Mouse (Mus musculus): ENCODE data around the gene Gnaq.

The Gnaq gene

GRCm38 (mm10) chr19:16198162-16198561 is 65.5 kb downstream of the Gnaq start:
- no peak for DNase-seq (ENCODE audit: low read depth, low spot score)

- DNase-seq (ENCODE audit: low read depth, low spot score): no peak
These were observed 68.7 kb downstream of the Gnaq start for GRCm38 (mm10) chr19:16201356-16201755.

- no peak for DNase-seq (ENCODE audit: low read depth, low spot score)
These were observed 72.4 kb downstream of the Gnaq start for GRCm38 (mm10) chr19:16204776-16205680.

GRCm38 (mm10) chr19:16209616-16210015 is 77.0 kb downstream of the Gnaq start:
- no peak for DNase-seq (ENCODE audit: low read depth, low spot score)

DNA sequence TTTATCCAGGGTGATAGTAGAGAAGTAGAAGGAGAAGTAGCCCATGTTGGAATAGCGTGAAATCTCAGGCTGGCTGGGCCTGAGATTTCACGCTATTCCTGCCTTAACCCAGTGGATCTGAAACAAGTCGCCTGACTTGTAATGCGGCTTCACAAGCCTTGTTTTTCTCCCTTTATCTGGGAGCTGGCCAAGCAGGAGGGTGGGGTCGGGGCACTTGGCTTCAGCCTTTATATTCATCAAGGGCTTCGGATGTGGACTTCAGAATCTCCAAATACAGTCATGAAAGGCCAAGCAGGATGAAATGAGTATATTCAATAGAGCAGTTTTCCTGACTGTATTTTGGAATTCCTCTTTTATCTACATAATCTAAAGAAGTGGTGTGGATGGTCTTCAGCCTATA is 82.3 kb downstream of the Gnaq start:
- peak; percentile 57 for DNase-seq (ENCODE audit: low read depth, low spot score)

GRCm38 (mm10) chr19:16215430-16216016 is 82.9 kb downstream of the Gnaq start:
- DNase-seq (ENCODE audit: low read depth, low spot score): no peak

DNA sequence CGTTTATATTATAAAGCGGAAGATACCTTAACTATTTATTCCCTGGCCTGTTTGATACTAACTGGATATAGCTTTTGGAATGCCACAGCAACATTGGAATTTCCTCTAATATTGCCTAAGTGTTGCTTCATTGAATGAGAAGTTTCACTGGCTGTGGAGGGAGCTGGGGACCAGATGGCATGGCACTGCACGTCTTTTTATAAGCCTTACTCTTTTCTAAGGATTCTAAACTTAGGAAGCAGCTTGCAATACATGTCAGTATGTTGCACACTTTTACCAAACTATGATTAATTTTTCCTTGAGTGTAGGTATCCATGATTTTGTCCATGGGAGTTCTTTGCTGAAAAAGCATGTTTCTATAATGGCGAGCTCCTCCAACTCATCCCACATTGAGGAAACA is 87.3 kb downstream of the Gnaq start:
- DNase-seq (ENCODE audit: low read depth, low spot score): no peak

DNA sequence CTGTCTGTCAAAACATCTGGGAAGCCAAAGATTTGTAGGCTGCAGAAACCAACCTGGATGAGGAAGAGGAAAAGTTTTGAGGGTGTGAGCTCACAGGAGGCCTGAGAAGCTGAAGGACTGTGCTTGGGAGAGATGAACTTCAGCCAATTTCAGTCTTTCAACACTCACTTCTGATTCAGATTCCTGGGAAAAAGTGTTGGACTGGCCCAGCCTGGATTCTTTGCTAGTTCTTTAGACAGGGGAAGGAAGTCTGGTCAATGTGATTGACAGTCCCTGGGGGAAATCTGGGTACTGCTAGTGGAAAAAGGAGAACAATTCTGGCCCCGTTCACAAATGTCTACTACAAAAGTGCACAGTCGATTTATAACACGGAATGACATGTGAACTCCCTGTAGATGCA is 89.9 kb downstream of the Gnaq start:
- DNase-seq (ENCODE audit: low read depth, low spot score): peak; percentile 27

- DNase-seq (ENCODE audit: low read depth, low spot score): no peak
These were observed 90.5 kb downstream of the Gnaq start for GRCm38 (mm10) chr19:16223126-16223525.

DNA sequence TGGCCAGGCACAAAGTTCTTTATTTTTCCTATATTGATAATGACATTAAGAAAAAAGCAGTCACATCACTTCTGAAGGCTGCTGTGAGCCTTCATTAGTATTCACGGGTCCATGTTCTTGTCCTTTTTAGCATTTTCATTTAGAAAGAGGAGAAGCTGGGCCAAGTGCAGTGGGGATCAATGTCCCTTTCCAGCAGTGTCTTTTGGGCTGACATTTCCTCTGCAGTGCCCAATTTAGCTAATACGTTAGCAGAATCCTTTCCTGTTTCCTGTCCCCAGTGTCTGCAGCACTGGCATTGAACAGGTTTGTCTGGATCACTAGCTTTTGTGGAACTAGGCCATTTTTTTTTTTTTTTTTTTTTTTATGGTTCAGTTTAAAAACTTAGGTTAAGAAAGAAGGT is 92.2 kb downstream of the Gnaq start:
- no peak for DNase-seq (ENCODE audit: low read depth, low spot score)

GRCm38 (mm10) chr19:16231584-16231983 is 99.0 kb downstream of the Gnaq start:
- no peak for DNase-seq (ENCODE audit: low read depth, low spot score)

DNA sequence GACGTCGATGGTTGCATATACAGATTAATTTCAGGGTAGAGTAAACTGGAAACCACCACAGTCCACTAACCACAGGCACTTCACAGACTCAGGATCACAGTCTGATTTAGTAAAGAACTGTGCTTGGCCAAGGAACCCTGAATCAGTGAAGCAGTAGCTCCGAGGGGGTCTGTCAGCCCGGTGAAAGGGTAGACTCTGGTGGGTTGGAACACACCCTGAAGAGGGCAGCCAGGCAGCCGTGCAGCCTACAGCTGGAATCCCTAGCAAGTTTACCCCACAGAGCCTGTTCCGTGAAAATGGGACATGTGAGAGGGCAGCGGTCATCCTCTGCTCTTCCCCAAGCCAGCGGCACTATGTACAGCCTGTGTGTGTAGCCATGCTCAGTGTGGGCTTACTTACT is 103.0 kb downstream of the Gnaq start:
- DNase-seq (ENCODE audit: low read depth, low spot score): no peak

GRCm38 (mm10) chr19:16237034-16237433 is 104.4 kb downstream of the Gnaq start:
- no peak for DNase-seq (ENCODE audit: low read depth, low spot score)

GRCm38 (mm10) chr19:16238072-16238471 is 105.4 kb downstream of the Gnaq start:
- no peak for DNase-seq (ENCODE audit: low read depth, low spot score)

- DNase-seq (ENCODE audit: low read depth, low spot score): no peak
These were observed 105.9 kb downstream of the Gnaq start for GRCm38 (mm10) chr19:16238512-16238911.

DNA sequence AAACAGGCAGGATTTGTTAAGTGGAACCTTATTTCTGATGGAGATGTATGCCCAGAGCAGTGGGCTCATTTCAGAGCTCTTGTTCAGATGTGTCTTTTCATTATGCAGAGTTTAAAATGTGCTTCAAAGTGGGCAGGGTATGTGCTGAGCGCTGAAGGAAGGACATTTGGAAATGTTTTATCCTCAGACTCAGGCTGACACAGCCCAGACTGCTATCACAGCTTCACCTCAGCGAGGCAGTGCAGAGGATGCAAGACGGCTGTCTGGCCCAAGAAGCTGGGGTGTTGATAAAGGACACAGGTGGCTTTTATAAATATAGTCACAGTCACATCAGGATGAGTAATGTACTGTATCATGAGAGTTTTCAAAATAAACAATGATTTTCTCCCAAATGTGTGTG is 110.1 kb downstream of the Gnaq start:
- DNase-seq (ENCODE audit: low read depth, low spot score): no peak

- DNase-seq (ENCODE audit: low read depth, low spot score): no peak
These were observed 116.4 kb downstream of the Gnaq start for GRCm38 (mm10) chr19:16249025-16249424.

- no peak for DNase-seq (ENCODE audit: low read depth, low spot score)
These were observed 118.3 kb downstream of the Gnaq start for GRCm38 (mm10) chr19:16250921-16251320.

- DNase-seq (ENCODE audit: low read depth, low spot score): no peak
These were observed 119.2 kb downstream of the Gnaq start for GRCm38 (mm10) chr19:16251819-16252218.

DNA sequence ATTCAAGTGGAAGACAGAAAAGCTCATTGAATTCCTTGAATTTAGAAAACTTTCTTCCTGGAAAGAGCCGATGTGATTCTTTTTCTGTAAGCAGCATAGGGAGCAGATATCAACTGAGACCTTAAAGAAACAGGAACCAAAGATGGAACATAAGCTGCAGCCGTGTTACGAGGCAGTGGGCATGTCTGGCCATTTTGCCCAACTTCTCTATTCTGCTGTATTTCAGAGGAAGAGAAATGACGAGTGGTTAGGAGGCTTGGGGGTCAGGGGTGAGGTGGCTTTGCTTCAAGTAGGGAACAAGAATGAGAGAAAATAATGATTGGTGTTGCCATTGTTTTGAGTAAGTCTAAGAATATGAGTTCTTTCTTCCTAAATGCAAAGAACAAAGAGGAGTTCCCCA is 120.1 kb downstream of the Gnaq start:
- DNase-seq (ENCODE audit: low read depth, low spot score): no peak

- DNase-seq (ENCODE audit: low read depth, low spot score): no peak
These were observed 122.2 kb downstream of the Gnaq start for GRCm38 (mm10) chr19:16254881-16255280.

DNA sequence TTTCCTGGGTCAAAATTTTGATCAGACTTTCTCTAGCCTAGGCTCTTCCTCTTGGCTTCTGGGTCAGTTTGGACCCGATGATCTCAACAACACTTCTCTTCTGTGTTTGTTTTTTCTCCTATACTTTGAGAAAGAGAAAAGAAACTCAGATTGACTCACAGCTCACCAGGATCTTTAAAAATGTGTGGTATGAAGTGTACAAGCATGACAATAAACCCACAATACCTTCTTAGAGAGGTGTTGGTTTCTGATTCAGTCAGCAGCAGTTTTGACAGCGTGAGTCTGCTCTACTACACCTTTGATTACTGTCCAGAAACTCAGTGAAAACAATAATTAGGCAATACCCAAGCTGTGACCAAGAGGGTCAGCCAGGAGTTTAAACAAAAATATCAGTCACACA is 122.7 kb downstream of the Gnaq start:
- no peak for DNase-seq (ENCODE audit: low read depth, low spot score)

GRCm38 (mm10) chr19:16258766-16259355 is 126.2 kb downstream of the Gnaq start:
- DNase-seq (ENCODE audit: low read depth, low spot score): no peak

Measured in skeletal muscle tissue, adult 2 months (tissue).